Mouse (Mus musculus) heart, postnatal 0 days (tissue): Measurements from ENCODE around the gene Gm28269. TPM values are rescaled to one million over a fixed set of nuclear protein-coding genes. Genes with fewer than 3 reads are reported as not detected.

Experiments used
- ATAC-seq: fragments of 200-750 bp; cut with Nextera tagmentation; 2 replicates; pipeline ENCODE4 v1.8.0; 2017; ENCODE audit warnings: low read depth, moderate number of reproducible peaks, moderate library complexity; ENCODE audit not compliant: insufficient read depth
- DNase-seq: peaks from one replicate; pipeline ENCODE4 v3.0.0-alpha.2; 2016; ENCODE audit warnings: low spot score
- H3K27ac ChIP-seq: fragments of 300-500 bp; sonication (generic); 2 replicates; pipeline ENCODE4 v1.5.1; 2014; ENCODE audit warnings: low read depth, mild to moderate bottlenecking
- H3K27me3 ChIP-seq: fragments of 300-500 bp; sonication (generic); 2 replicates; pipeline ENCODE4 v1.6.1; 2014; ENCODE audit warnings: low read length, mixed read lengths; ENCODE audit not compliant: control insufficient read depth, insufficient read depth
- H3K36me3 ChIP-seq: fragments of 300-500 bp; sonication (generic); replicated peaks from 2 replicates; pipeline ENCODE4 v1.6.1; 2014; ENCODE audit warnings: low read length, mixed read lengths; ENCODE audit not compliant: control insufficient read depth, insufficient read depth
- H3K4me1 ChIP-seq: fragments of 300-500 bp; sonication (generic); 2 replicates; pipeline ENCODE4 v1.6.1; 2014; ENCODE audit warnings: antibody characterized with exemption; ENCODE audit not compliant: control insufficient read depth, insufficient read depth
- H3K4me2 ChIP-seq: fragments of 300-500 bp; sonication (generic); 2 replicates; pipeline ENCODE4 v1.6.1; 2014; ENCODE audit warnings: low read depth, mild to moderate bottlenecking, low read length, moderate library complexity
- H3K4me3 ChIP-seq: fragments of 300-500 bp; sonication (generic); 2 replicates; pipeline ENCODE4 v1.5.1; 2014; ENCODE audit warnings: low read depth, low read length
- H3K9ac ChIP-seq: fragments of 300-500 bp; sonication (generic); replicated peaks from 2 replicates; pipeline ENCODE4 v1.6.1; 2014; ENCODE audit warnings: low read depth, low read length, mixed read lengths
- H3K9me3 ChIP-seq: fragments of 300-500 bp; sonication (generic); replicated peaks from 2 replicates; pipeline ENCODE4 v1.6.1; 2016; ENCODE audit warnings: low read length; ENCODE audit not compliant: control insufficient read depth
- CTCF ChIP-seq: IDR thresholded peaks from 2 replicates; pipeline ENCODE4 v1.5.1; 2016; ENCODE audit warnings: antibody characterized with exemption, control low read depth, low read depth
- EP300 ChIP-seq: IDR thresholded peaks from 2 replicates; pipeline ENCODE4 v1.6.1; 2016; ENCODE audit warnings: antibody characterized with exemption, low read depth
- WGBS: fragments of 180-500 bp; shearing (Covaris S2); extraction: QIAGEN DNeasy Blood & Tissue Kit; methylation state at CpG from one replicate; pipeline ENCODE4 v1.1.7; 2014; 5-methylcytosine and 5-hydroxymethylcytosine counted together
- polyA plus RNA-seq: library from polyadenylated mRNA; unstranded; fragments of >200 nt; fragmentation: Nextera tagmentation; extraction: Ambion mirVana; gene quantifications from 2 replicates; pipeline ENCODE4 v1.2.1, GENCODE M21; 2015
- total RNA-seq: library from RNA; depleted of rRNA; stranded (reverse); fragments of >200 nt; gene quantifications from 2 replicates; pipeline ENCODE4 v1.2.3, GENCODE M21; 2014; ENCODE audit warnings: low replicate concordance; rRNA removed

Gene Gm28269
- total RNA-seq (not detected in 2 replicates), polyA plus RNA-seq (not detected in 2 replicates)

DNA sequence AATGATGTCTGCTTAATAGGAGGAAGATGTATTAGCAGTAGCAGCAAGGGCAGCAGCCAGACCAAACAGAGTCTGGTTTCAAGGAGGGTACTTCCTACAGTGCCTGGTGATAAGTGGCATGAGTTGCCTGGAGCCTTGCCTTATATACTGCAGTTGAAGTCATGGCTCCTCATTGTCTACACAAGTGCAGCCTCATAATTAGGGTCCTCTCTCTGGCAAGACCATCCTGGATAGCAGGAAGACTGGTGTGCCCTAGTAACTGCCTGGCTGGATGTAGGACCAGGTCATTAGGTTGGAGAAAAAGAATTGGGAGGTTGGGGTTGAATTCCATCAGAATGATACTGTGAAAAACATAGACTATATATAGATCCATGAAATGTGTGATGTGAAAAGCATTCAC, at the start of gene Gm28269:
Gene Gm28269, minus strand, starts transcription at position 101 of the 400 bp plus-strand sequence.
- no peak for DNase-seq
- no peak for TF ChIP-seq CTCF
- no peak for TF ChIP-seq EP300
- Histone ChIP-seq H3K4me1 (no peaks in the 10 kb centered on the region), H3K36me3 (no peaks in the 10 kb centered on the region), H3K4me3 (no peak within 1 kb of the TSS), H3K9me3 (no peaks in the 10 kb centered on the region), H3K27ac (no peak within 1 kb of the TSS), H3K4me2 (no peak within 1 kb of the TSS), H3K27me3 (no peaks in the 10 kb centered on the region), H3K9ac (no peak within 1 kb of the TSS)
- ATAC-seq: no peak

DNA sequence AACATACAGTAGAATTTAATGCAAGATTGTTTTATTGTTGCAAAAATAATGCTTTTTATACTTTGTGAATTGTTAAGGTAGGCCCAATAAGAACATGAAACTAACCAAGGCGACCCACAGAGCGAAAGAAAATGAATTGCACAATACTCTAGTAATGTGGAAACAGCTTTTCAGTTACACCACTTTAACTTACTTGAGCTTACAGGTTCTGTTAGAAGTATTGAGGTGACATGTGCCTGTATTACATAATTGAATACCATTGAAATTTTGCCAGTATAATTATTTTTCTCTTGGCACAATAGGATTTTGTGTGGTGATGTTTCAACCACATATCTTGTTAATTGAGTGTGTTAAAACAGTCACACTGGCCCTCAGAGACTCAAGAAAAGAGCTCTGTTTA, 28.0 kb downstream of the Gm28269 start:
- DNase-seq (no peak), ATAC-seq (no peak)
- H3K4me1 ChIP-seq: no peaks in the 10 kb centered on the region
- H3K9me3 ChIP-seq: no peaks in the 10 kb centered on the region
- H3K4me2 ChIP-seq: no peak overlapping the region
- 86% methylated on average over 2 of the region's 2 CpGs for WGBS
- no peaks in the 10 kb centered on the region for H3K36me3 ChIP-seq
- H3K27me3 ChIP-seq: no peaks in the 10 kb centered on the region
- no peak overlapping the region for H3K9ac ChIP-seq
- H3K4me3 ChIP-seq: no peak overlapping the region
- TF ChIP-seq EP300 (no peak), CTCF (no peak)
- no peak overlapping the region for H3K27ac ChIP-seq

DNA sequence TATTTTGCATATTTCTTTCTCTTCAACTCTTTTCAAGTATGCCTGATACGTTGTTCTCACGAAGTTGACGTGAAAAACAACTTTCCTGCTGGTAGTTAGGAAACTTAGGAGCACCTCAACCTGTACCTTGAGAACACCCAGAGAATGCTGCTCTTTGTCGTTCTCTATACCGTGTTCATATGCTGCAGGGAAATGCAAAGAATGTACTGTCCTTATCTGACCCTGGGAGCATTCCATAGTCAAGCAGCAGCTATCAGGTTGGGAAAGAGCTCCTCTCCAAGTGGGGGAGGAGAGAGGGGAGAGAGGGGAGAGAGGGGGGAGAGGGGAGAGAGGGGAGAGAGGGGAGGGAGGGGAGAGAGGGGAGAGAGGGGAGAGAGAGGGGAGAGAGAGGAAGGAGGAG, 29.6 kb downstream of the Gm28269 start:
- Histone ChIP-seq H3K9me3 (no peaks in the 10 kb centered on the region), H3K4me1 (no peaks in the 10 kb centered on the region), H3K4me3 (no peak overlapping the region), H3K36me3 (no peaks in the 10 kb centered on the region), H3K4me2 (no peak overlapping the region), H3K27me3 (no peaks in the 10 kb centered on the region), H3K27ac (no peak overlapping the region), H3K9ac (no peak overlapping the region)
- no peak for TF ChIP-seq CTCF
- no peak for TF ChIP-seq EP300
- ATAC-seq (no peak), DNase-seq (no peak)
- WGBS: 38% methylated on average over 5 of the region's 5 CpGs

DNA sequence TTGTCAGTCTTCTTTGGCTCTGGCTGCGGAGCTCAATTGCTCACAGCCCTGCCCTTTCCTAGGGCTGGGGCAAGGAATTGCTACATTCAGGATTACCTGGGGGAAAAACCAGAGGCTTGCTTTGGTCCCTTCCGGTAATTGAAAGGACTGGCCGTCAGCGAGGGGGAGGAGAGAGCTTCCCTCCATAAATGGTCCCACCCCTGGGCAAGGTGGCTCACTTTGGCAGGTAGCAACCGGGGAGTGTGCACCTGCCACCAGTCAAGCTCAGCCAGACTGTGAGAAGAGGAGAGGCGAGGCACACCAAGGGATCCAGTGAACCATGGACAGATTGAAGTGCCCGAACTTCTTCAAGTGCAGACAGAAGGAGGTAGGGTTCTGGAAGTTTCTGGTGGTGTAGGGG, 30.1 kb downstream of the Gm28269 start, which contains the start of gene Slc6a14:
Gene Slc6a14, plus strand, starts transcription at position 68 of the 400 bp plus-strand sequence.
- Histone ChIP-seq H3K4me3 (no peak within 1 kb of the TSS), H3K36me3 (no peaks in the 10 kb centered on the region), H3K9me3 (no peaks in the 10 kb centered on the region), H3K27ac (no peak within 1 kb of the TSS), H3K4me1 (no peaks in the 10 kb centered on the region), H3K4me2 (no peak within 1 kb of the TSS), H3K27me3 (no peaks in the 10 kb centered on the region), H3K9ac (no peak within 1 kb of the TSS)
- DNase-seq: no peak
- ATAC-seq: no peak
- TF ChIP-seq CTCF (no peak), EP300 (no peak)
- 54% methylated on average over 7 of the region's 7 CpGs for WGBS

DNA sequence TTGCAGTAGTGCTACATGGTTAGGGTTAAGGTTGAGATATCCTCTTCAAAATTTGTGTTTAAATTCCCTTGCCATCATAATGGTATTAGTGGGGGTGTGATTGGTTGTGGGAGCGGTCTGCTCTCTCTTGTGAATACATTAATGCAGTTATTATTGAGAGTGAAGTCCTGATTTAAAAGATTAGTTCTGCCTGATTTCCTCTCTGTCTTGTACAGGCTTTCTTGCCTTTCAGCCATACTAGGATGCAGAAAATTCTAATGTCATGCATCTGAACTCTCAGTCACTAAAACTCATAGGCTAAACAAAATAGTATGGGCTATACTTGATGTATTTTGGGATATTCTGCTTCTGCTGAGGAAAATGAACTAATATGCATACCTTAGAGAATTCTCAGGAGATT, 40.4 kb downstream of the Gm28269 start:
- H3K4me2 ChIP-seq: no peak overlapping the region
- DNase-seq: no peak
- H3K27me3 ChIP-seq: no peaks in the 10 kb centered on the region
- ATAC-seq: no peak
- no peaks in the 10 kb centered on the region for H3K9me3 ChIP-seq
- no peak overlapping the region for H3K27ac ChIP-seq
- 76% methylated on average over 1 of the region's 1 CpGs for WGBS
- TF ChIP-seq EP300: no peak
- TF ChIP-seq CTCF: no peak
- H3K4me1 ChIP-seq: no peaks in the 10 kb centered on the region
- no peaks in the 10 kb centered on the region for H3K36me3 ChIP-seq
- no peak overlapping the region for H3K4me3 ChIP-seq
- H3K9ac ChIP-seq: no peak overlapping the region

DNA sequence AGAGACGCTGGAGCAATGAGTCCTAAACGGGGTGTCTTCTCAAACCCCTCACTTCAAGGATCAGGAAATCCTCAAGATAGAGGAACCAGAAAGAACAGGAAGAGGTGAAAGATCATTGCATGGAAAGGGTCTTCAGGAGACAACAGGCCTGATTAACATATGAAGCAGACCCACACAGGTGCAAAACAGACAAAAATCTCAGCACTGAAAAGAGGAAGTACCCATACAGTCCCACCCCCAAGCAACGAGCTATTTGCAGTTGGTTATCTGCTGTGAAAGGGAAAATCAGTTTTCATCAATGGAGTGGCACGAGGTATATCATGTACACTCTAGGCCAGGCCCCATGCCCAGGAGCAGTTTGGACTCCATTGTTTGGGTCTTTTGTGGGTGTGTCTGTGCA, 43.3 kb downstream of the Gm28269 start:
- no peaks in the 10 kb centered on the region for H3K36me3 ChIP-seq
- TF ChIP-seq CTCF (no peak), EP300 (no peak)
- 61% methylated on average over 4 of the region's 4 CpGs for WGBS
- H3K27me3 ChIP-seq: no peaks in the 10 kb centered on the region
- no peak overlapping the region for H3K27ac ChIP-seq
- ATAC-seq: no peak
- no peaks in the 10 kb centered on the region for H3K4me1 ChIP-seq
- H3K4me3 ChIP-seq: no peak overlapping the region
- no peak overlapping the region for H3K9ac ChIP-seq
- no peak overlapping the region for H3K4me2 ChIP-seq
- DNase-seq: no peak
- no peaks in the 10 kb centered on the region for H3K9me3 ChIP-seq
